Mouse (Mus musculus): ENCODE data around the gene Tmem238.

GRCm38 (mm10) chr7:4744886-4745285 lies 44.6 kb downstream of the Tmem238 start:
- no peak for TF ChIP-seq POLR2A (IDR thresholded peaks at IDR 0.05; ENCODE audit: insufficient read depth, low read depth, low read length)
- no peak for TF ChIP-seq CTCF (IDR thresholded peaks at IDR 0.05)
- no peak for TF ChIP-seq EP300 (IDR thresholded peaks at IDR 0.05; ENCODE audit: insufficient read depth, low read depth, low read length)
